Mouse (Mus musculus): ENCODE results near the gene Zfp949. TPM values are rescaled to one million over a fixed set of nuclear protein-coding genes. Genes with fewer than 3 reads are reported as not detected.

The Zfp949 gene
- total and polyA plus RNA-seq, 3 experiments, result 5.2 to 9.3 (median 7.5) TPM

GRCm38 (mm10) chr9:88522569-88523334, 25.1 kb upstream of the Zfp949 start:
- Histone ChIP-seq H3K4me1 (ENCODE audit: control insufficient read depth in 1 of 2, insufficient read depth in 2 of 2) (peaks cover 4 to 24% of the 10 kb centered on the region in 2 experiments; a peak in 3 of 4 replicates), H3K4me2 (ENCODE audit: insufficient read depth, low read depth, poor library complexity, severe bottlenecking) (peak overlapping the region; percentile 66; the same call in 1 of the 2 replicates), H3K27me3 (replicated peaks) (no peaks in the 10 kb centered on the region), H3K9me3 (replicated peaks; ENCODE audit: low read length) (no peaks in the 10 kb centered on the region), H3K79me2 (replicated peaks; ENCODE audit: control insufficient read depth, extremely low read depth, insufficient read depth, poor library complexity, severe bottlenecking) (peaks cover 17% of the 10 kb centered on the region), H3K36me3 (replicated peaks in 1 of 2; ENCODE audit: control insufficient read depth in 1 of 2, insufficient read depth in 1 of 2, low read length in 1 of 2) (peaks cover 6 to 22% of the 10 kb centered on the region in 2 experiments), H3K9ac (ENCODE audit: insufficient read depth, low read depth) (peak overlapping the region; percentile 90), H3K27ac (ENCODE audit: insufficient read depth, low read depth) (peak overlapping the region; percentile 27), H3K4me3 (replicated peaks in 1 of 3; ENCODE audit: low read depth in 2 of 3, low read length in 2 of 3, poor library complexity in 1 of 3) (peak overlapping the region; percentile 72 to 88 (median 80))
- dilution Hi-C loops (cut with MboI; ENCODE audit: extremely low pct_ligation_motif_present, extremely low pct_unique_long_range_greater_than_20kb, low sequenced_read_pairs) (no loop called here), in situ Hi-C loops (cut with MboI; ENCODE audit: low pct_ligation_motif_present, low pct_unique_long_range_greater_than_20kb, low sequenced_read_pairs) (loop anchor here (5.0 kb wide), 1 partner anchor 40 kb away; the partner anchor contains the start of gene Syncrip)
- peak; percentile 97 for DNase-seq (ENCODE audit: extremely low read depth)
- TF ChIP-seq NRF1 (IDR thresholded peaks at IDR 0.05; ENCODE audit: low read depth, low read length), result peak; percentile 59
- TF ChIP-seq RCOR1 (conservative IDR thresholded peaks at IDR 0.05; ENCODE audit: low read depth, low read length), result no peak
- TF ChIP-seq EP300 (IDR thresholded peaks at IDR 0.05; ENCODE audit: low read length), result no peak
- TF ChIP-seq HCFC1 (IDR thresholded peaks at IDR 0.05; ENCODE audit: low read depth, low read length), result peak; percentile 67
- TF ChIP-seq E2F4 (IDR thresholded peaks at IDR 0.05; ENCODE audit: insufficient replicate concordance, low read depth, low read length), result 0 out of 2 replicates have a peak, but pooled peaks have one; percentile 8
- TF ChIP-seq MAZ (IDR thresholded peaks at IDR 0.05; ENCODE audit: low read depth, low read length), result no peak
- 0 out of 2 replicates have a peak, but pooled peaks have one; percentile 22 for TF ChIP-seq CHD1 (IDR thresholded peaks at IDR 0.05; ENCODE audit: low read depth, low read length)
- TF ChIP-seq ELF1 (IDR thresholded peaks at IDR 0.05; ENCODE audit: low read depth, low read length), result peak; percentile 71
- peak; percentile 98 for TF ChIP-seq TBP (conservative IDR thresholded peaks at IDR 0.05; ENCODE audit: low read depth, low read length)
- peak; percentile 23 for TF ChIP-seq RAD21 (IDR thresholded peaks at IDR 0.05; ENCODE audit: low read depth, low read length)
- no peak for TF ChIP-seq JUN (IDR thresholded peaks at IDR 0.05; ENCODE audit: insufficient read depth, low read depth, low read length)
- peak; percentile 65 for TF ChIP-seq TCF12 (IDR thresholded peaks at IDR 0.05; ENCODE audit: low read depth, low read length)
- TF ChIP-seq ETS1 (conservative IDR thresholded peaks at IDR 0.05; ENCODE audit: low read depth, low read length), result no peak
- no peak for TF ChIP-seq JUND (conservative IDR thresholded peaks at IDR 0.05; ENCODE audit: low read depth, low read length)
- no peak for TF ChIP-seq USF1 (IDR thresholded peaks at IDR 0.05; ENCODE audit: low read depth, low read length)
- TF ChIP-seq UBTF (IDR thresholded peaks at IDR 0.05; ENCODE audit: low read depth, low read length), result peak; percentile 84
- peak; percentile 97 for TF ChIP-seq ZNF384 (IDR thresholded peaks at IDR 0.05; ENCODE audit: low read depth, low read length)
- 0 out of 2 replicates have a peak, but pooled peaks have one; percentile 59 for TF ChIP-seq KAT2A (IDR thresholded peaks at IDR 0.05; ENCODE audit: insufficient replicate concordance, low read length)
- peak; percentile 100 for TF ChIP-seq POLR2A (IDR thresholded peaks at IDR 0.05; ENCODE audit: low read depth, low read length)
- peak; percentile 56; the same call in 1 of the 2 replicates for TF ChIP-seq CHD2 (IDR thresholded peaks at IDR 0.05; ENCODE audit: low read length)
- no peak for TF ChIP-seq ZKSCAN1 (IDR thresholded peaks at IDR 0.05; ENCODE audit: borderline replicate concordance, low read depth, low read length)
- TF ChIP-seq NELFE (IDR thresholded peaks at IDR 0.05; ENCODE audit: low read depth, low read length), result peak; percentile 100
- TF ChIP-seq SIN3A (IDR thresholded peaks at IDR 0.05; ENCODE audit: low read length), result no peak; the same call in none of the 2 replicates
- no peak for TF ChIP-seq GABPA (IDR thresholded peaks at IDR 0.05; ENCODE audit: insufficient replicate concordance, low read depth, low read length)
- no peak for TF ChIP-seq USF2 (conservative IDR thresholded peaks at IDR 0.05; ENCODE audit: low read depth, low read length)
- no peak for TF ChIP-seq ZC3H11A (IDR thresholded peaks at IDR 0.05; ENCODE audit: low read depth, low read length)
- peak; percentile 99 for TF ChIP-seq ZMIZ1 (IDR thresholded peaks at IDR 0.05; ENCODE audit: low read depth, low read length)
- TF ChIP-seq MAX (IDR thresholded peaks at IDR 0.05; ENCODE audit: low read length), result peak; percentile 52
- TF ChIP-seq SMC3 (IDR thresholded peaks at IDR 0.05; ENCODE audit: low read depth, low read length), result 0 out of 2 replicates have a peak, but pooled peaks have one; percentile 10
- peak in 1 of 2 experiments; percentile 44; a peak in 2 of 4 replicates for TF ChIP-seq CTCF (conservative IDR thresholded peaks at IDR 0.05 in 1 of 2, IDR thresholded peaks at IDR 0.05 in 1 of 2; ENCODE audit: low read depth in 2 of 2, low read length in 2 of 2)
- peak; percentile 51; the same call in 1 of the 2 replicates for TF ChIP-seq IRF4 (IDR thresholded peaks at IDR 0.05; ENCODE audit: low read depth, low read length)
- peak; percentile 64 for TF ChIP-seq MYC (IDR thresholded peaks at IDR 0.05; ENCODE audit: low read depth, low read length)
- no peak for TF ChIP-seq MAFK (IDR thresholded peaks at IDR 0.05; ENCODE audit: insufficient replicate concordance, low read length)
- peak; percentile 18; the same call in 1 of the 2 replicates for TF ChIP-seq MEF2A (IDR thresholded peaks at IDR 0.05; ENCODE audit: borderline replicate concordance, low read depth, low read length)
- peak; percentile 99; the same call in 1 of the 2 replicates for TF ChIP-seq POLR2AphosphoS2 (IDR thresholded peaks at IDR 0.05; ENCODE audit: low read depth, low read length)
- TF ChIP-seq MXI1 (IDR thresholded peaks at IDR 0.05; ENCODE audit: low read depth, low read length), result peak; percentile 88
- peak; percentile 5; the same call in 1 of the 2 replicates for TF ChIP-seq BHLHE40 (IDR thresholded peaks at IDR 0.05; ENCODE audit: low read depth, low read length)
- no peak for TF ChIP-seq PAX5 (IDR thresholded peaks at IDR 0.05; ENCODE audit: low read length)
